Mouse (Mus musculus) heart, embryonic 10.5 days (tissue): Measurements from ENCODE around the gene Ip6k3. TPM values are rescaled to one million over a fixed set of nuclear protein-coding genes. Genes with fewer than 3 reads are reported as not detected.

Experiments used
- DNase-seq: peaks from one replicate; pipeline ENCODE4 v3.0.0-alpha.2; 2017; ENCODE audit warnings: low spot score
- H3K27ac ChIP-seq: fragments of 300-500 bp; sonication (generic); 2 replicates; pipeline ENCODE4 v1.5.1; 2016; ENCODE audit warnings: mild to moderate bottlenecking
- H3K27me3 ChIP-seq: fragments of 300-500 bp; sonication (generic); 2 replicates; pipeline ENCODE4 v1.6.1; 2016; ENCODE audit warnings: mild to moderate bottlenecking; ENCODE audit not compliant: poor library complexity, insufficient read depth, severe bottlenecking
- H3K36me3 ChIP-seq: fragments of 300-500 bp; sonication (generic); 2 replicates; pipeline ENCODE4 v1.6.1; 2016; ENCODE audit warnings: mild to moderate bottlenecking, moderate library complexity
- H3K4me1 ChIP-seq: fragments of 300-500 bp; sonication (generic); 2 replicates; pipeline ENCODE4 v1.6.1; 2016; ENCODE audit warnings: mild to moderate bottlenecking
- H3K4me3 ChIP-seq: fragments of 300-500 bp; sonication (generic); 2 replicates; pipeline ENCODE4 v1.5.1; 2016; ENCODE audit warnings: mild to moderate bottlenecking, moderate library complexity
- H3K9me3 ChIP-seq: fragments of 300-500 bp; sonication (generic); 2 replicates; pipeline ENCODE4 v1.6.1; 2016; ENCODE audit warnings: mild to moderate bottlenecking, moderate library complexity
- WGBS: fragments of 180-500 bp; shearing (Covaris S2); methylation state at CpG from one replicate; pipeline ENCODE4 v1.1.7; 2016; 5-methylcytosine and 5-hydroxymethylcytosine counted together
- polyA plus RNA-seq: library from polyadenylated mRNA; unstranded; fragments of >200 nt; fragmentation: Nextera tagmentation; extraction: Ambion mirVana; gene quantifications from 2 replicates; pipeline ENCODE4 v1.2.1, GENCODE M21; 2016

The Ip6k3 gene
- polyA plus RNA-seq, 1 experiment from 2014 or later, result 0.05 TPM

DNA sequence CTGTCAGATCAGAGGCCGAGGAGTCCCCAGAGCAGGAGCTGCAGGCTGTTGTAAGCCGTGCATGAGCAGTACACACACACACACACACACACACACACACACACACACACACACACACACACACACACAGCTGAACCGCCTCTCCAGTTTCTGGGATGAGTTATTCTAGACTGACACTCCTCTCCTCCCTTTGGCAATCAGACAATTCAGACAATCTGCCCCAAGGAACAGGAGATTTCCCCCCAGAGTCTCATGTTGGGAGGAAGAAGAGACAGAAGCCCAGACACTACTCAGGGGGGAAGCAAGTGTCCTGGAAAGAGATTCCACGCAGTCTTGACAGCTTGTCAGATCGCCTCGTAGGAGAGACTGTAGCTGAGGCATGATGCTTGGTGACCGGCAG lies 28.3 kb downstream of the Ip6k3 start:
- H3K9me3 ChIP-seq, result no peaks in the 10 kb centered on the region
- 65% methylated on average over 7 of the region's 7 CpGs for WGBS

DNA sequence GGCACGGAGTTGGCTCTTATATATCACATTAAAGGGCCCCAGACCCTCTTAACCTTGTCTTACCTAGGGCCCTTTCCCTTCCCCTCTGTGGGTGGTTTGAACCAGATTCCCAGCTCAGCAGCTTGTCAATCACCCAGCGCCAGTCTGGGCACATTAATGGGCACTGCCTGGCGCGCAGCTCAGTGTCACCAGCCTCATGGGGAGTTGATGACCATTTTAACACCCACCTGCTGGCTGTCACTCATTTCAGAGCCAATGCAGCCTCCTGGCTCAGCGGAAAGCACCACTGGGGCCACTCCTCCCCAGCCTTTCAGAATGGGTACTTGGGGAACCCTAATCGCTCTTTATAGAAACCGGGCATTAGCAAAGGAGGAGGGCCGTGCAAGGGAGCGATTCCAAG lies 29.2 kb downstream of the Ip6k3 start:
- Histone ChIP-seq H3K27me3 (peaks cover 23% of the 10 kb centered on the region; the same call in 1 of the 2 replicates), H3K27ac (no peak overlapping the region), H3K9me3 (no peaks in the 10 kb centered on the region), H3K4me1 (peaks cover 17% of the 10 kb centered on the region), H3K36me3 (no peaks in the 10 kb centered on the region), H3K4me3 (no peak overlapping the region)
- 72% methylated on average over 9 of the region's 9 CpGs for WGBS
- DNase-seq, result no peak

More for the DNA sequence above, 28.3 kb downstream of the Ip6k3 start:
- Histone ChIP-seq H3K27ac (no peak overlapping the region), H3K4me3 (no peak overlapping the region), H3K27me3 (peaks cover 28% of the 10 kb centered on the region; the same call in 1 of the 2 replicates), H3K36me3 (no peaks in the 10 kb centered on the region), H3K4me1 (peaks cover 14% of the 10 kb centered on the region)
- DNase-seq, result no peak

DNA sequence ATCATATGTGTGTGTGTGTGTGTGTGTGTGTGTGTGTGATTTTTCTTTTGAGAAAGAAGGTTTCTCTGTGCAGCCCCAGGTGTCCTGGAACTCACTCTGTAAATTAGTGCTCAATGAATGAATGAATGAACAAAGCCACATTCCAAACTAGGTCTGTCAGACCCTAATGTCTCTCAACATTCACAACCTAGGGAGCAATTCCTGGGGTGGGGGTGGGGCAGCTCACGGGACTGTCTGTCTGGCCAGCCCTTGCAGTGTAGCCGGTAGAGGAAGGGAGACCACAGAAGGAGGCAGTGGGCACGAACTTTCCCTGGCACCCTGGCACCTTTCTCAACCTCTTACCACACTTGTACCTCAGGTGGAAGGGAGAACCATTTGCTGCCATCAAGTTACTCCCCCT lies 32.9 kb downstream of the Ip6k3 start:
- Histone ChIP-seq H3K4me1 (peaks cover 44% of the 10 kb centered on the region), H3K27ac (no peak overlapping the region), H3K9me3 (no peaks in the 10 kb centered on the region), H3K4me3 (no peak overlapping the region), H3K36me3 (no peaks in the 10 kb centered on the region), H3K27me3 (peaks cover 7% of the 10 kb centered on the region; the same call in 1 of the 2 replicates)
- no peak for DNase-seq
- WGBS, result 19% methylated on average over 3 of the region's 3 CpGs

DNA sequence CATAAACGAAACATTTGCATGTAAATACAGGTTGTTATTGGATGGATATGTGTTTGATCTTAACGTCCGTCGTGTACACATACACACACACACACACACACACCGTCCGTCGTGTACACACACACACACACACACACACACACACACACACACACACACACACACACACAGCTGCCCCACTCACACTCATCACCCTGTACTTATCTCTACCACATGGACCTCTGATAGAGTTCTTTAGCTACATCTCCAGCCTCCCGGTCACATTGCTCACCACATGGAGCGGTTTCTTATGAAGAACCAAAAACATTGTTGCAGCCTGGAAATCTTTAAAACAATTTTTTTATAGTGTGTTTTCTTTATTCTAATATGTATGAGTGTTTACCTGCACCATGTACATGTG lies 33.4 kb downstream of the Ip6k3 start:
- H3K27ac ChIP-seq, result peak overlapping the region; percentile 97

DNA sequence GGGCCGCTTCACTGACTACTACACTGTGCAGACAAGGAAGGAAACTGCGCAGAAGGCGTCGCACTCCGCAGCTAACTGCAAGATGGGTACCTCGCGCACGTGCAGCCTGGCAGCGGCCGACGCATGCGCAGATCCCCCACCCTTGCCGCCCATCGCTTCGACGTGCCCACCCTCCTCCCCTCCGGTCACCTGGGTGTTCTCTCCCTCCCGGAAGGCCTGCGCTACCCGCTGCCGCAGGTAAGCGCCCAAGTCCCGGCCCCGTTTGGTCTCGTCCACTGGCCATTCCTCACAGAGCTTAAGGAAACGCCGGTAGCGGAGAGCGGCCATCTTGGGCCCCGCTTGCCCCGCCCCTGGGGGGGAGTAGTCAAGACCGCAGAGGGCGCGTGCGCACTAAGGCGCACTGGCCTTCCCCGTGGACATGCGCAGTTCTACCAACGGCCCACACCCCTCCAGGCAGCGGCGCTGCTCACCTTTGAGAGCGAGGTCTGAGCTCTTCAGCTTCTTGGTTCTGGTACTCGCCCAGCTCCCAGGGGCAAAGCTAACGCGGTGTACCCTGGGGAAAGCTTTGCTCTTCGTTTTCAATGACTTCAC lies 33.9 kb downstream of the Ip6k3 start, which contains the start of gene Uqcc2:
Uqcc2 (minus strand) TSS at position 366 of the 591 bp plus-strand sequence.
- Histone ChIP-seq H3K9me3 (no peaks in the 10 kb centered on the region), H3K36me3 (peaks cover 6% of the 10 kb centered on the region; the same call in 1 of the 2 replicates), H3K4me3 (peak within 1 kb of the TSS; percentile 88), H3K4me1 (peaks cover 44% of the 10 kb centered on the region), H3K27ac (peak within 1 kb of the TSS; percentile 97), H3K27me3 (peaks cover 7% of the 10 kb centered on the region; the same call in 1 of the 2 replicates)
- WGBS, result under 1% methylated on average over 46 of the region's 46 CpGs
- DNase-seq, result peak; percentile 98

More for the DNA sequence above, 33.4 kb downstream of the Ip6k3 start:
- Histone ChIP-seq H3K9me3 (no peaks in the 10 kb centered on the region), H3K4me1 (peaks cover 44% of the 10 kb centered on the region), H3K4me3 (peak overlapping the region; percentile 88), H3K36me3 (peaks cover 5% of the 10 kb centered on the region; the same call in 1 of the 2 replicates), H3K27me3 (peaks cover 7% of the 10 kb centered on the region; the same call in 1 of the 2 replicates)
- DNase-seq, result no peak
- WGBS, result 19% methylated on average over 9 of the region's 9 CpGs

DNA sequence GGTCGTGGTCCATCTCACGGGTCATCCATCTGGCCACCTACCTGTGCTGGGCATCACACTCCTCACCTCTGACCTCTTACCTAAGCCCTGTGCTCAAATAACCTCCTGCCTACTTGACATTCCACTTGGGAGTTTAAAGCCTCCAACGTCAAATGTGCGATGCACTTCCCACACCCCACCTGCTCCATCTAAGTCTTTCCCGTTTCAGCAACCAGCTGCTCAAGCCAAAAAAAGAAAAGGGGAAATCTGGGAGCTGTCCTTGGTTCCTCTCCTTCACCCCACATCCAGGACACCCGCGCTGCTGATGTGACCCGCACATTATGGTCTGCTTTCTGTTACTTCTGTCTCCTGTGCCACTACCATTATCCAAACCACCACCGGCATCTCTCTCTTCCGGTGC lies 35.4 kb downstream of the Ip6k3 start:
- no peak overlapping the region for H3K27ac ChIP-seq
- WGBS, result 90% methylated on average over 10 of the region's 10 CpGs
- H3K36me3 ChIP-seq, result peaks cover 6% of the 10 kb centered on the region; the same call in 1 of the 2 replicates
- H3K9me3 ChIP-seq, result no peaks in the 10 kb centered on the region
- no peak for DNase-seq
- H3K4me1 ChIP-seq, result peaks cover 53% of the 10 kb centered on the region
- no peak overlapping the region for H3K4me3 ChIP-seq
- H3K27me3 ChIP-seq, result peaks cover 3% of the 10 kb centered on the region; the same call in 1 of the 2 replicates

DNA sequence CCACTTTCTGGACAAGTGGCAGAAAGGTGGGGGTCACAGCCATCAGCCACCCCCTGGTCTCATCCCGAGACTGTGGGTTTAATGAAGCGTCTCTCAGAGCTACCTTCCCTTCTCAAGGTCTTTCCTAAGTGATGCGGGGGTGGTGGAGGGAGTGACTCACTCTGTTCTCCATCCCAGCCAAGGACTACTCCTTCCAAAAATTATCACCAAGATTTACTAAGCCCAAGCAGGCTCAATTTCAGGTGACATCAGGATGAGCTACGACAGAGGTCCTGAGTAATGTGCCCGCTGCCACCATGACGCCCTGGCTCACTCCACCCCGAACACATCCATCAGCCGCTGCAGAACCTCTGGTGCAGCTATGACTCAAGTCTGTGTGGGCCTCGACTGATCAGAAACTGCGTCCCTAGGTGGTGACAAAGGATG lies 36.3 kb downstream of the Ip6k3 start:
- no peak overlapping the region for H3K27ac ChIP-seq
- H3K27me3 ChIP-seq, result peaks cover 3% of the 10 kb centered on the region; the same call in 1 of the 2 replicates
- no peak for DNase-seq
- no peaks in the 10 kb centered on the region for H3K9me3 ChIP-seq
- peaks cover 6% of the 10 kb centered on the region; the same call in 1 of the 2 replicates for H3K36me3 ChIP-seq
- peaks cover 58% of the 10 kb centered on the region for H3K4me1 ChIP-seq
- no peak overlapping the region for H3K4me3 ChIP-seq
- WGBS, result 85% methylated on average over 10 of the region's 10 CpGs

DNA sequence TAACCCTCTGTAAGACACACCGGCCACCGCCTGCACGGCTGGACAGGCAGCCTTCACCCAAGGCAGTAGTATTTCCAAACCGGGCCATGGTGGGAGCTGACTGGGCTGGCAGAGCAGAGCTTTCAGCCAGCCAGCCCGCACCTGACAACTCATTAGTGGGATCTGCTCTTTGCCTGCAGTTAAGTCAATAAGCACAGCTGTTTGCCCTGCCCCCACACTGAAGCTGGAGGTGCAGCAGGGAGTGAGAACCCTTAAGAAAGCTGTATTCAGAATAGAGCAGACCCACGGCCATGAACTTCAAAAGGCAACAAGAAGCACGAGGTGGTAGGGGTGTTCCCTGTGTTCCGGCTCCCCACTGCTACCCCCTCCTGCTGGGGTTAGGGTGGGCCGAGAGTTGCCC lies 37.3 kb downstream of the Ip6k3 start:
- no peak overlapping the region for H3K4me3 ChIP-seq
- H3K4me1 ChIP-seq, result peaks cover 58% of the 10 kb centered on the region
- no peak overlapping the region for H3K27ac ChIP-seq
- no peaks in the 10 kb centered on the region; the same call in 1 of the 2 replicates for H3K27me3 ChIP-seq
- H3K36me3 ChIP-seq, result peaks cover 10% of the 10 kb centered on the region; the same call in 1 of the 2 replicates
- no peaks in the 10 kb centered on the region for H3K9me3 ChIP-seq
- DNase-seq, result no peak
- WGBS, result 56% methylated on average over 9 of the region's 9 CpGs

DNA sequence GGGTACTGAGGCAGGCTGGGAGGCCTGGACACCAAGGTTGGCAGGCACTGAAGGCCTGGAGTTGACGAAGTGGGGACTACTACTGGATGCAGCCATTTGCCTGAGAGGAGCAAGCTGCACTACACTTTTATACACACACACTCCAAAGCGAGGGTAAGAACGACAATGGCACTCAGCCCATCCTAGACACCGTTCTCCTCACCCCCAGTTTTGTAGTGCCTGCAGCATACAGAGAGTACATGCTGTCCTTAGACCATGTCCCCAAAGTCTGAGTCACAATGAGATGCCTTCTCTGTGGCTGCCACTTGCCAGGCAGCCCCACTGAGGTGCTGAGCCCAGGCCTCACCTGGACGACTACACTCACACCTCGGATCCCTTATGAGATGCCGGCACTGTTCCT lies 37.8 kb downstream of the Ip6k3 start:
- H3K9me3 ChIP-seq, result no peaks in the 10 kb centered on the region
- WGBS, result 79% methylated on average over 7 of the region's 7 CpGs
- H3K27ac ChIP-seq, result 0 out of 2 replicates have a peak overlapping the region, but pooled peaks have one; percentile 1
- DNase-seq, result no peak
- no peaks in the 10 kb centered on the region for H3K27me3 ChIP-seq
- H3K4me3 ChIP-seq, result no peak overlapping the region
- peaks cover 14% of the 10 kb centered on the region; the same call in 1 of the 2 replicates for H3K36me3 ChIP-seq
- peaks cover 53% of the 10 kb centered on the region for H3K4me1 ChIP-seq

DNA sequence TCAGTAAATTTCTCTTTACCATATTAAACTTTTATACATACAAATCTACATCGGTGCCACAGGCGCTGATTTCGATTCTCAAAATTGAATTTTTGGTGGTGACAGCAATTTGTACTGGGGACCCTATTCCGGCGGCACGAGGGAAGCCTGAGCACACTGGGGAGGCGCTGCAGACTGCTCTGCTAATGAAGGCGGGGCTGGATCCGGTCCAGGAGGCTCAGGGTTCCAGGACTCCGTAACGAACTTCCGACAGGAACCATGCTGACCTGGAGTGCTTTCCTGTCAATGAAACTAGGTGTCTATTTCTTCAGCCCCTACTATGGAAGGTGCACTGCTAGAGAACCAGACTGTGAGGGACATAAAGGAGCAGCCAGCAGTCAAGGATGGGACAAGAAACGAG lies 38.3 kb downstream of the Ip6k3 start:
- WGBS, result 86% methylated on average over 13 of the region's 13 CpGs
- peaks cover 52% of the 10 kb centered on the region for H3K4me1 ChIP-seq

DNA sequence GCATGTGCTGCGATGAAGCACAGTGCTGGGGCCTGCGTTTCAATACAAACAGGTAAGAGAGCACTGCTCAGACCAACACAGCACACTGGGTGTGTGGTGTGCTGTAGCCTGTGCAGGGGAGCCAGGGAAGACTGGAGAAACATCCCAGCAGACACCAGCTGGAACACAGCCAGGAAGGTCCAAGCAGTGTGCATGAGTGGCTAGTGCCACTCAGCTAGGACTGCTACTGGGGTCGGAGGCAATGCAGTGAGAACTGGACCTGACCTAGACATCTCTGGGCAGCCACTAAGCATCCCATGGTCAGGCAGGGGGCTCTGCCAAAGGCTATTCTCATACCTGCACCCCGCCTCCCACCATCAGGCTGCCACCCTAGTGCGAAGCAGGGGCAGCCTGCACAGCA lies 39.4 kb downstream of the Ip6k3 start:
- Histone ChIP-seq H3K27me3 (no peaks in the 10 kb centered on the region), H3K4me3 (no peak overlapping the region), H3K9me3 (no peaks in the 10 kb centered on the region), H3K36me3 (peaks cover 30% of the 10 kb centered on the region), H3K4me1 (peaks cover 48% of the 10 kb centered on the region), H3K27ac (no peak overlapping the region)
- no peak for DNase-seq
- 91% methylated on average over 5 of the region's 5 CpGs for WGBS

More for the DNA sequence above, 38.3 kb downstream of the Ip6k3 start:
- H3K27me3 ChIP-seq, result no peaks in the 10 kb centered on the region
- no peak overlapping the region for H3K4me3 ChIP-seq
- no peak overlapping the region for H3K27ac ChIP-seq
- peaks cover 19% of the 10 kb centered on the region; the same call in 1 of the 2 replicates for H3K36me3 ChIP-seq
- no peaks in the 10 kb centered on the region for H3K9me3 ChIP-seq
- DNase-seq, result no peak

DNA sequence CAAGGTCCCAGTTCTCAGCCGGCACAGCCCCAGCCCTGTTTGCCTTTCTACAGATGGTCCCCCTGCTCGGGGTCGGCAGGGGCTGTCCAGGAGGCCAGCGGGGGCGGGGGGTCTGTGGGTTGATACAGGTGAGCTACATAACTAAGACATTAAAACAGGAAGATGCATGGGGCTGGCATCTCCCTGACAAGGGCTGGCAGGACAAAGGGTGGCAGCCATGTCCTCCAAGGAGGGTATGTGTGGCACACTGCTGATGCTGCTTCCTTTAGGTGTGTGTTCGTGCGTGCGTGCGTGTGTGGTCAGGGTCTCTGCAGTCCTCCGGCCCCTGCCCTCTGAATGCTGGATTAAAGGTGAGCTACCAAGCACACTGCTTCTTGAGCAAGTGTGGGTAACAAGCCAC lies 40.6 kb downstream of the Ip6k3 start:
- DNase-seq, result no peak
- peaks cover 38% of the 10 kb centered on the region for H3K4me1 ChIP-seq
- WGBS, result 85% methylated on average over 10 of the region's 10 CpGs
- H3K36me3 ChIP-seq, result peaks cover 42% of the 10 kb centered on the region
- no peak overlapping the region for H3K27ac ChIP-seq
- no peak overlapping the region for H3K4me3 ChIP-seq
- no peaks in the 10 kb centered on the region for H3K27me3 ChIP-seq
- no peaks in the 10 kb centered on the region for H3K9me3 ChIP-seq

DNA sequence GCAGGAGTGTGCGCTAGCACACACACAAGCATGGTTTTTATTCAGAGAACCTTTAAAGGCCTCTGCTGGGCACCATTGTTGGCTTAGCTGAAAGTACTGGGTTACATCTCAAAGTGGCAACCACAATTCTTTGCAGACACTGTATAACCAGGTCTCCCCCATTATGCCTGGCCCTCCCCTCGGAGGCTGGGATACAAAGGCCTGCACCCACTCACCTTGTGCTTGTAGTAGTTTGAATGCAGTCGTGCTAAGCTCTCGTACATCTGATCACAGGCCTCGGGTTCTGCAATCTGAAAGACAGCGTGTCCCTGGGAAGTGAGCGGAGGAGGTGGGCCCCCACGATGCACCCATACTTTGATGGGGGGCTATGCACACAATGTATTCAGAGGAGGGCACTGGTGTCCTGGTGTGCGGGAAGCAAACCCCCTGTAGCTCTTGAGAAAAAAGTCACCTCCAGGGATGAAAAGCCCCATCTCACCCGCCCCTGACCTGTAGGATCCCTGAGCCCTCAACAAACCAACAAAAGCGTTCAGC lies 41.9 kb downstream of the Ip6k3 start:
- WGBS, result 80% methylated on average over 11 of the region's 11 CpGs
- H3K36me3 ChIP-seq, result peaks cover 51% of the 10 kb centered on the region

More for the DNA sequence above, 41.9 kb downstream of the Ip6k3 start:
- H3K4me1 ChIP-seq, result peaks cover 34% of the 10 kb centered on the region
- H3K27ac ChIP-seq, result no peak overlapping the region
- H3K9me3 ChIP-seq, result no peaks in the 10 kb centered on the region
- H3K4me3 ChIP-seq, result no peak overlapping the region
- H3K27me3 ChIP-seq, result no peaks in the 10 kb centered on the region
- DNase-seq, result no peak
